Mouse (Mus musculus) kidney, postnatal 36 days (tissue): Measurements from ENCODE around the gene Rufy2.
A peak's percentile ranks its signal among the peaks of the same experiment; 100 is the strongest.

Experiments used
- DNase-seq, 2 experiments: peaks; one replicate each; pipeline ENCODE4 v3.0.0; 2021 to 2022; ENCODE audit warnings: mixed read lengths in 2 of 2

Gene Rufy2

GRCm38 (mm10) chr10:62980039-62980954 is at the start of gene Rufy2:
Gene Rufy2, plus strand, starts transcription at chr10:62980223.
- DNase-seq = peak; percentile 82 to 92

GRCm38 (mm10) chr10:62932381-62932780 is 47.6 kb upstream of the Rufy2 start:
- no peak for DNase-seq

GRCm38 (mm10) chr10:62944975-62945580 is 34.9 kb upstream of the Rufy2 start:
- no peak for DNase-seq

- peak; percentile 73 to 83 for DNase-seq
Measured at GRCm38 (mm10) chr10:62946738-62947471, 33.1 kb upstream of the Rufy2 start, which contains the start of gene Dna2. Gene Dna2, plus strand, starts transcription at chr10:62947026.

- no peak for DNase-seq
Measured at GRCm38 (mm10) chr10:62948551-62948950, 31.5 kb upstream of the Rufy2 start.

GRCm38 (mm10) chr10:62963956-62964355 is 16.1 kb upstream of the Rufy2 start:
- no peak for DNase-seq

GRCm38 (mm10) chr10:62965796-62966195 is 14.2 kb upstream of the Rufy2 start:
- no peak for DNase-seq

GRCm38 (mm10) chr10:62966291-62966690 is 13.7 kb upstream of the Rufy2 start:
- peak; percentile 9 to 32 for DNase-seq

GRCm38 (mm10) chr10:62971821-62972220 is 8.2 kb upstream of the Rufy2 start:
- DNase-seq = peak; percentile 71 to 80

- DNase-seq = no peak
Measured at GRCm38 (mm10) chr10:62979667-62980038, 370 bp upstream of the Rufy2 start.

- DNase-seq = no peak
Measured at GRCm38 (mm10) chr10:62984072-62984471, 4.0 kb downstream of the Rufy2 start.

GRCm38 (mm10) chr10:62984495-62984894 is 4.5 kb downstream of the Rufy2 start:
- DNase-seq = peak; percentile 20 to 45

GRCm38 (mm10) chr10:62987341-62987740 is 7.3 kb downstream of the Rufy2 start:
- peak in 1 of 2 experiments; percentile 44 for DNase-seq

- DNase-seq = no peak
Measured at GRCm38 (mm10) chr10:62990636-62991035, 10.6 kb downstream of the Rufy2 start.

GRCm38 (mm10) chr10:62993991-62994390 is 14.0 kb downstream of the Rufy2 start:
- no peak for DNase-seq

GRCm38 (mm10) chr10:63000584-63000983 is 20.6 kb downstream of the Rufy2 start:
- no peak for DNase-seq

- DNase-seq = no peak
Measured at GRCm38 (mm10) chr10:63003252-63003651, 23.2 kb downstream of the Rufy2 start.

- no peak for DNase-seq
Measured at GRCm38 (mm10) chr10:63004556-63004955, 24.5 kb downstream of the Rufy2 start.

- no peak for DNase-seq
Measured at GRCm38 (mm10) chr10:63008193-63008592, 28.2 kb downstream of the Rufy2 start.

- DNase-seq = no peak
Measured at GRCm38 (mm10) chr10:63010268-63010667, 30.2 kb downstream of the Rufy2 start.

- no peak for DNase-seq
Measured at GRCm38 (mm10) chr10:63011556-63011955, 31.5 kb downstream of the Rufy2 start.

GRCm38 (mm10) chr10:63013476-63013875 is 33.5 kb downstream of the Rufy2 start:
- DNase-seq = no peak

- DNase-seq = no peak
Measured at GRCm38 (mm10) chr10:63014168-63014567, 34.1 kb downstream of the Rufy2 start.
